Mouse (Mus musculus) spleen, postnatal 4 days (tissue): ENCODE results near the gene Lyve1.

Experiments used
- DNase-seq, 2 experiments: peaks; one replicate each; pipeline ENCODE4 v3.0.0; 2022; ENCODE audit warnings: low spot score in 2 of 2

The Lyve1 gene

DNA sequence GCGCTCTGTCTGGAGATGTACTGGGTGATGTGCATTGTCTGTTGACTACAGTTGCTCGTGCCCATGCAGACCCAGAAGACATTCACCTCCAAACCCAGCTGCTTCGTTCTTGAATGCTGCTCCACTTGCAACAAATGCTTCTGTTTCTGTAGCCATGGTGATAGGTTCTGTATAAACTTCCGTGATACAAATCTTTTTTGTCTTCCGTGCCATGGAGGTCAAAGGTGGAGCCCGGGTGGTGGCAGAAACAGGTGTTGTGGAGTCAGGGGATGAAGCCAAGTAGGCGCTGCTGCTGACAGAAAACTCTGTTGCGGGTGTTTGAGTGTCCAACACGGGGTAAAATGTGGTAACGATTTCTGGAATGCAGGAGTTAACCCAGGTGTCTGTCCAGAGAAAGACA is 9.4 kb downstream of the Lyve1 start:
- no peak for DNase-seq

- no peak for DNase-seq
Observed at GRCm38 (mm10) chr7:110851541-110852203, 11.4 kb downstream of the Lyve1 start.

GRCm38 (mm10) chr7:110848371-110848770 is 14.7 kb downstream of the Lyve1 start:
- DNase-seq = no peak

DNA sequence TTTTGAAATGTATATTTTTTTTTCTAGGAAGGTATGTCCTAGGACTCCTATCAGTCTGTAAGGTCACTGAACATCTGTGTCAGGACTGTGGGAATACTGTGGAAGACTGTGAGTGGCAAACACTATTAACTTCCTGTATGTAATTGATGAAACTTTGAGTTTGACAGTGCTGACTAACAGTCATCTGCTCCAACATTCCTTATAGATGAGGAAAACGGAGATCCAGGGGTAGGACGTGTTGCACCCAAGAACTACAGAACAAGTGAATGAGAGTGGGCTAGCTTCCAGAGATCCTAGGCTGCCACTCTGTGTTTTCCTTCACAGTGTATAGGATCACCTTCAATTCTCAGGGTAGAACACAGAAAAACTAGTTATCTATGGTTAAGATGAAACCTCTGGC is 15.7 kb downstream of the Lyve1 start:
- DNase-seq = no peak

DNA sequence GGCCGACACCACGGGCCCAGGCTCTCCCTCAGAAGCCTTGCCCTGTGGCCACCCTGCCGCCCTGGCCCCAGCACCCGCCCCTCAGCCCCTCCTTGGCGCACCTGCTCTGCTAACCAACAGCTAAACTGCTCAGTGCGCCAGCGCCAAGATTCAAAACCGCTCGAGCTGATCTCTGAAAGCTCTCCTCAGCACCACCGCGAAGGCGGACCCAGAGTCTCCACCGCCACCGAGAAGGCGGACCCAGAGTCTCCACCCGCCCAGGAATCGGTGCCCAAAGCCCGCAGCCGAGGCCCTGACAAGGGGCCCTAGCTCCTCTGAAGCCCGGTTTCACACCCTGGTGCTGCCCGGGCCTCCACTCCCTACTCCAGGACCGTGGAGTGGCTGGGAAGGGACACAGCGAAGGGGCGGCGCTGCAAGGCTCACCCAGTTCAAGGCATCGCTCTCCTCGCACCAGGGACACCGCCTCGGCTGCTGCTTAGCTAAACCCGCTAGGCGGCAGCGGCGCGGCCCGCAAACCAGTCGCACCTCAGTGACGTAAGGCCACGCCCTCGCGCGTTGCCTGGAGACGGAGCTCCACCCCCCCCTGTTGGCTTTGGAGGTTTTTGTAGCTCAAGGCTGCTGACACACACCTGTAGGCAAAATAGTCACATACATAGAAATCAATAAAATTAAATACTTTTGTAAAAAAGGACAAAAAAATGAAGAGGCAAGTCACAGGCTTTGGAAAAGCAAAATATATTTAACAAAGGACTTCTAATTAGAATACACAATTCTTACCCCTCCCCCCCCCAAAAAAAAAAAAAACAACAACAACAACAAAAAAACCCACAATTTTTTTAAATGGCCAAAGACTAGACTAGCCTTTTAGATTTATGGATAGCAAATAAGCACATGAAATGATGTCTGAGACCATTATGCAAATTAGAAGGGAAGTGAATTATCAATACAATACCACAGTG is 18.8 kb downstream of the Lyve1 start, which contains the start of gene Rnf141:
Gene Rnf141 (minus strand): TSS at position 542 of the 959 bp plus-strand sequence.
- DNase-seq = peak; percentile 96 to 98

DNA sequence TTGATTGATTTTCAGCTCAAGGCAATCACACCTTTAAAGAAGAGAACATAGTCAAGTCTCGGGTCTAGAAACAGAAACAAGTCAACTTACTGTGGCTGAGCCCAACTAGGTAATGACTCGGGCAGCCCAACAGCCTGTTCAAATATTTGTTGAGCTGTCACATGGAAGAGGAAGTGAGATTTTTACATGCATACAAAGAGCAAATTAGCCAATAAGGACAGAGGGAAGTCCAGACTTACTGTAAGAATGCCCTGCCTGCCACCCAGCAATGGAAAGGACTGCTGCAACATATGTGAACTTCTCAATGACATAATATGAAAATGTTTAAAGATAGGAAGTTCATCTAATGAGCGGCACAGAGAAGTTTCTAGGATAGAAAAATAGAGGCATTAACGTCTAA is 22.7 kb downstream of the Lyve1 start:
- DNase-seq = no peak

GRCm38 (mm10) chr7:110834522-110834921 is 28.5 kb downstream of the Lyve1 start:
- no peak for DNase-seq

- DNase-seq = no peak
Observed at GRCm38 (mm10) chr7:110834018-110834417, 29.0 kb downstream of the Lyve1 start.

GRCm38 (mm10) chr7:110833024-110833423 is 30.0 kb downstream of the Lyve1 start:
- DNase-seq = no peak

- no peak for DNase-seq
Observed at GRCm38 (mm10) chr7:110823995-110824953, 38.8 kb downstream of the Lyve1 start.

DNA sequence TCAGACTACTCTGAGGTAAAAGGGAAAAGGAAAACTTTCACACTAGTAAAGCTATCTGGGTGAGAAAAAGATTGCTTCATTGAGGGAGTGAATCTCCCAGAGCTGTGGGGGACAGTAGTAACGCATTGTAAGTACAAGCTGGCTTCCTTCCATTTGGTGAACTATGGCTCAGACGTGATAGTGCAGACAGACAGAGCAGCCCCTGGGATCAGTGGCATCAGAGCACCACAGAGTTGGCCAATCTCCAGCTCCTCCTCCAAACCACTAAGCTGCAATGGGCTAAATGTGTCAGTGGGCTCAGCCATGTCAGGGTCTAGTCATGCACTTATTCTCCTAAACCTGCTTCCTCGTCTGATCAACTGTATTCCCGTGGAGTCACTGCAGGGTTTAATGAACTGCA is 39.4 kb downstream of the Lyve1 start:
- no peak for DNase-seq

GRCm38 (mm10) chr7:110823076-110823475 is 40.0 kb downstream of the Lyve1 start:
- DNase-seq = no peak

DNA sequence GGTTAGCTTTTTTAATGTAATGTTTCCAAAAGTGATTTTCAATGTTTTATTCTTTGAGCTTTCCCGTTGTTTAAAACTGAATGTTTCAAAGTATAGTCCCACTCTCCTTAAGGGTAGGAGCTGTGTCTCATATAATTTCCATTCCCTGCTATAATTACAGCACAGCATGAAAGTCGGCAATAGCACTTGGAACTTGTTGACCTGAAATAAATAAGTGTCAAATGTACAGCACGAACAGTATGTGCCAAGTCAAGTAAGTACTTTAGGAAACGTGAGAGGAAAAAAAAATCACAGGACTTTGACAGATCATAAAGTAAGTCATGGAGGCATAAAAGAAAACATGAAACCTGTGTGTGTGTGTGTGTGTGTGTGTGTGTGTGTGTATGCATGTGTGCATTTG is 41.0 kb downstream of the Lyve1 start:
- no peak for DNase-seq

DNA sequence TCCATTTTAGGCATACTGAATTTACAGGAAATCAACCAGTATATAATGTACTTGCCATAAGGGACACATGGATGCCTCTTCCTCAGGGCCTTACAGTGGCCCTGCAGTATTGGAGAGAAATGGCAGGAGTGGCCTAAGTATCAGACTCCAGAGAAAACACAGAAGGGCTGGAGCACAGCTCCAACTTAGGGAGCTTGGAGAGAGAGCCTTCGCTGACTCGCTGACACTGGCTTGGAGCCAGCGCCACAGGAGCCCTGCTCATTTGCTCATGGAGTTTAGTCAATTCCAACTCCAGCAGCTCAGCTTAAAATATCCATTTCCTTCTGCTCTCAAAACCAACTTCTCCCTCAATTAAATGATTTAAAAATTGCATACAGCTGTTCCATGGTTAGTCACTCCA is 41.4 kb downstream of the Lyve1 start:
- DNase-seq = no peak

- DNase-seq = no peak
Observed at GRCm38 (mm10) chr7:110821068-110821467, 42.0 kb downstream of the Lyve1 start.

DNA sequence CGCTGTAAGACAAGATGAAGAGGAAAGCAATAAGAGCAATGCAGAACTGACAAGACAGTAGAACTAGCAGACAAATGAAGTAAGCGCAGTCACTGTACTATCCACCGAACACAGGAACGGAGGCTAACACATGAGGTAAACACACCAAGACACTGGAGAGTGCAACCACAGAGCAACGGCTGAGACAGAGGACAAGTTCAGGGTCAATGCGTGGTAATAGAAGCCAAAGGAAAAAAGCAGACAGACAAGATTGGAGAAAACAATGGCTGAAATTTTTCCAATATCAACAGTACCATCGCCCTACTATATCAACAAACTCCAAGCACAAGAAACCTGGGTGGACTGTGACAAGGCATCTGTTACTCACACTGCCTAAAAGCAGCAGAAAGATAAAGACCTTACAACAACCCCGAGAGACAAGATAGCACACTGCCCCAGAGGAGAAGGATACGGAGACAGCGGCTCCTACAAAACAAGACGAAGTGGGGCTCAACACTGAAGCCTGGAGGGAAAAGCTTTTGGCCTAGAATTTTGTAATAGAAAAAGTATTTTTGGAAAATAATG is 44.2 kb downstream of the Lyve1 start:
- no peak for DNase-seq

DNA sequence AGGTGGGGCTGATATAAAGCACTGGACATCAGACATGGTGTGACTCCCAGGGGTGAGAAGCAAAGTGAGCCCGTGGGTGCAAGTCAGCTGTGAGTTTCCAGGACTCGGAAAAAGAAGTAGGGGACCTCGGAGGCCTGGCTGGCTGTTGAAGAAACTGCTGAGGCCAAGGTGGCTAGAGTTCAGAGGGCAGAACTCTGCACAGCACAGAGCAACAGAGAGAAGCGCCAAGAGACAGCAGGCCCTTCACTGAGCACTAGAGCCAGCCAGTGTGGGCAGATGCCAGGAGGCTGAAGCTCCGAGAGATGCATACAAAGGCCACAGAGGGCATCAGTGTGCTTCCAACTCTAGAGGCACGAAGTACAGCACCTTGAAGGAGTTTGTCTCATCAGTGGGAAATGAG is 44.8 kb downstream of the Lyve1 start:
- DNase-seq = peak in 1 of 2 experiments; percentile 57

DNA sequence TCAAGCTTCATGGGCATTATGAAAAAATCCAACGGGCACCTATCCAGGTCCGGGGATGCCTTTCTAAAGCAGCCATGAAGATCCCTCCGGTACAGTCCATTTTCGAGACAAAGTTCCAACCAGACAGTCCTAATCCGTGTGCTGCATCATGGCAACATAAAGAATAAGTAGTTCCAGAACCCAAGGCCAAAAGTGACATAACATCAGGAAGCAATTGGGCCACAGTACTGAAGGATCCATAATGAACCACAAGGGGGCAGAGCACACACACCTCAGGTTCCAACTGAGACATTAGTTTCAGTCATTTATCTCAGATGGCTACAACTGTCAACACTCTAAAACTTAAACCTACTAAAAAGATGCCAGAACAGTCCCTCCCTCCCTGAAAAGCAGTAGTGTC is 47.0 kb downstream of the Lyve1 start:
- DNase-seq = peak; percentile 53 to 73

GRCm38 (mm10) chr7:110813983-110814382 is 49.1 kb downstream of the Lyve1 start:
- no peak for DNase-seq

DNA sequence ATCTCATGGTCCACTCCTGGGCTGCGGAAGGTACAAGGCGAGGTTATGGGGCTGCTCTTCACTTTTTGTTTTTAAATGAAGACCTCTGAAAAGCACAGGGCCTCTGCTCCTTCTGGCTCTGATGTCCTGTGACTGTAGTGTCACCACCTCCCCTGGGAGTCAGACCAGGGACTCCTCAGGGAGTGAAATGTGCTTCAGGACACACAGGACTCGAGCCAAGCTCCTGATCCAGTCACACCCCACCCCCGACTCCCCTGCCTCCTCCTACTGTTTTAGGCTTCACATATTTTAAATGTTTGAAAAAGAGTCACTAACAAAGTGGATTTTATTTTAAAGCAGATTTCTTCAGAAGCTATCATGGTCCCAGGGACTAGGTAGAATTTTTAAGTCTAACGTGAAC is 51.5 kb downstream of the Lyve1 start:
- no peak for DNase-seq

DNA sequence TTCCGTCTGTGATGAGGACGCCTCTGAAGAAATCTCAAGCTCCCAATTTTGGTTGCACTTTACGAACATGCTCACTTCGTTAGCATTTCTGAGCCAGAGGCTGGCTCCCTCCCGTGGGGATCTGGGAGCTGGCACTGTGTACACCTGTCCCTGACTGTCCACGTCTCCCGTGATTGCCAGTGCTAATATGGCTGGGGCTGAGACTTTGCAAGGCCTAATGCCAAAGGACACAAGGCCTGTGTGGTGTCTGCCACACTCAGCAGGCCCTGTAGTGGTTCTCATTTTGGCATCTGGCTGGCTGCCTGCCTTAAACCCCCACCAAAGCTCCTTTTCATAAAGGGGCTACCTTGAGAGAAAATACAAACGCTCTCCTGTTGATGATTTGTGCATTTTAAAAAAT is 52.0 kb downstream of the Lyve1 start:
- no peak for DNase-seq
